Mouse (Mus musculus): ENCODE data around the gene Dgat2. TPM values are rescaled to one million over a fixed set of nuclear protein-coding genes. Genes with fewer than 3 reads are reported as not detected.
A peak's percentile ranks its signal among the peaks of the same experiment; 100 is the strongest.

The Dgat2 gene
- polyA plus RNA-seq, 1 experiment from 2014 or later, result 14.1 TPM

DNA sequence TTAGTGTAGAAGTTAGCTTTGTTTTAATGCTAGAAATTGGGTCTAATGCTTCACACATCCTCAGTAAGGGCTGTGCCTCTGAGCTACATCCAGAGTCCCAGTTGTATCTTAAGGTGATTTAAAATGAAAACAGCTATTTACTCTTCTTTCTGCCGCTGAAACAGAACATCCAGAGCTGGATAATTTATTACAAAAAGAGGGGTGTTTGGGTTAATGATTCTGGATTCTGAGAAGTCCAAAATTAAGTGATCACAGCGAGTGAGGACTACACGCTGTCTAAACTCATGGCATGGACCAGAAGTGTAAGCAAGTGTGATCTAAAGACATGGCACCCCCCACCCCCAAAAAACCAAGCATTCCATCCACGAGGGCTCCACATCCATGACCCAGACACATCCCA, 11.4 kb upstream of the Dgat2 start:
- no peaks in the 10 kb centered on the region for H3K4me1 ChIP-seq (replicated peaks)
- H3K4me3 ChIP-seq (replicated peaks), result no peak overlapping the region
- H3K36me3 ChIP-seq, result no peaks in the 10 kb centered on the region
- ATAC-seq (ENCODE audit: insufficient number of reproducible peaks, insufficient read depth, low FRiP score, low TSS enrichment, low read depth), result no peak
- H3K9me3 ChIP-seq, result no peaks in the 10 kb centered on the region
- H3K27ac ChIP-seq, result no peak overlapping the region
- H3K9ac ChIP-seq (replicated peaks), result no peak overlapping the region
- no peak overlapping the region for H3K4me2 ChIP-seq
- 85% methylated on average over 4 of the region's 4 CpGs for WGBS
- no peaks in the 10 kb centered on the region for H3K27me3 ChIP-seq

DNA sequence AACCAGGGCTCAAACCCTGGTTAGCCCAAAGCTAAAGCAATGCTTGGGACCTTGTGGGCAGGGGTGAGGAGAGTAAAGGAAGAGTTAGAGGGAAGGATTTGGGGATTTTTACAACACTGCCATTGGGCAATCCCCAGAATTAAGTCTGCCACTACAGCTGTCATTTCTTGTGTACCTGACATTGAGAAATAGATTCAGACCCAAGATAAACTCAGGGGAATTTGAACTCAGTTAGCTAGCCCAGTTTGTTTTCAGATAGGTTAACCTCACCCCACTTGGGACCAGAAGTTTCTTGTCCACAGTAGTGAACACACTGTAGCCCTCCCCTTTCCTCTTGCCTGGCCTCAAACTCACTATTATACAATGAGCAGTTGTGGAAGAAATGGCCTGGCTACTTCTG, 8.9 kb upstream of the Dgat2 start:
- Histone ChIP-seq H3K4me1 (replicated peaks) (no peaks in the 10 kb centered on the region), H3K4me2 (no peak overlapping the region)
- no peak for ATAC-seq (ENCODE audit: insufficient number of reproducible peaks, insufficient read depth, low FRiP score, low TSS enrichment, low read depth)

GRCm38 (mm10) chr7:99189885-99190284, 7.4 kb upstream of the Dgat2 start:
- Histone ChIP-seq H3K4me3 (replicated peaks) (no peak overlapping the region), H3K27me3 (no peaks in the 10 kb centered on the region), H3K27ac (no peak overlapping the region), H3K4me1 (replicated peaks) (no peaks in the 10 kb centered on the region), H3K9me3 (no peaks in the 10 kb centered on the region), H3K4me2 (no peak overlapping the region), H3K36me3 (no peaks in the 10 kb centered on the region), H3K9ac (replicated peaks) (no peak overlapping the region)
- no peak for ATAC-seq (ENCODE audit: insufficient number of reproducible peaks, insufficient read depth, low FRiP score, low TSS enrichment, low read depth)
- 78% methylated on average over 5 of the region's 5 CpGs for WGBS

More for the DNA sequence above, 8.9 kb upstream of the Dgat2 start:
- Histone ChIP-seq H3K9ac (replicated peaks) (no peak overlapping the region), H3K4me3 (replicated peaks) (no peak overlapping the region), H3K27me3 (no peaks in the 10 kb centered on the region), H3K36me3 (no peaks in the 10 kb centered on the region), H3K27ac (no peak overlapping the region), H3K9me3 (no peaks in the 10 kb centered on the region)

GRCm38 (mm10) chr7:99188630-99189029, 6.1 kb upstream of the Dgat2 start:
- Histone ChIP-seq H3K9ac (replicated peaks) (no peak overlapping the region), H3K36me3 (no peaks in the 10 kb centered on the region), H3K27ac (no peak overlapping the region), H3K4me2 (no peak overlapping the region), H3K4me1 (replicated peaks) (0 out of 2 replicates have a peak, but pooled peaks cover 1% of the 10 kb centered on the region), H3K4me3 (replicated peaks) (no peak overlapping the region), H3K27me3 (0 out of 2 replicates have a peak, but pooled peaks cover 8% of the 10 kb centered on the region), H3K9me3 (no peaks in the 10 kb centered on the region)
- ATAC-seq (ENCODE audit: insufficient number of reproducible peaks, insufficient read depth, low FRiP score, low TSS enrichment, low read depth), result no peak
- WGBS, result 80% methylated on average over 6 of the region's 6 CpGs

- no peaks in the 10 kb centered on the region for H3K9me3 ChIP-seq
- no peak overlapping the region for H3K4me3 ChIP-seq (replicated peaks)
- H3K9ac ChIP-seq (replicated peaks), result no peak overlapping the region
- H3K36me3 ChIP-seq, result no peaks in the 10 kb centered on the region
- H3K4me2 ChIP-seq, result no peak overlapping the region
- 82% methylated on average over 5 of the region's 5 CpGs for WGBS
- H3K27me3 ChIP-seq, result 0 out of 2 replicates have a peak, but pooled peaks cover 11% of the 10 kb centered on the region
- no peak for ATAC-seq (ENCODE audit: insufficient number of reproducible peaks, insufficient read depth, low FRiP score, low TSS enrichment, low read depth)
- peaks cover 5% of the 10 kb centered on the region; the same call in 1 of the 2 replicates for H3K4me1 ChIP-seq (replicated peaks)
- H3K27ac ChIP-seq, result no peak overlapping the region
These were observed 4.9 kb upstream of the Dgat2 start for GRCm38 (mm10) chr7:99187451-99187850.

DNA sequence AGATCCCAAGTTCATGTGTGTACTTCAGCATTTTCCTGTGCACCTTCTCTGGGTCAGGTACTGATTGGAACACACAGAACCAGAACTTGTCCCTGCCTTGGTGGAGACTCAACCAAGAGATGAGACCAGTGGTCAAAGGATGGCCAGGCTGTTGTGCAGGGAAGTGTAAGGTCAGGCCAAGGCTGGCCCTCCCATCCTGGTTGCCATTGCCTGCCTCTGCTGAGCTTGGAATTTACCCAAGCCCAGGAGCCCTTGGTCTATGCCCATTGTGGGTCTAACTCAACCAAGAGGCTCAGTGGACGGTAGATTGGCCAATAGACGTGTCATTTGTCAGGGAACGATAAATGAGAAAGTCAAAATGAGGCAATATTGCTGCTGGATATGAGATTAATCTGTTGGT, 2.9 kb upstream of the Dgat2 start:
- Histone ChIP-seq H3K9me3 (no peaks in the 10 kb centered on the region), H3K4me3 (replicated peaks) (no peak overlapping the region), H3K27me3 (peaks cover 20% of the 10 kb centered on the region; the same call in 1 of the 2 replicates), H3K4me2 (no peak overlapping the region), H3K4me1 (replicated peaks) (peaks cover 13% of the 10 kb centered on the region), H3K27ac (no peak overlapping the region), H3K9ac (replicated peaks) (no peak overlapping the region), H3K36me3 (no peaks in the 10 kb centered on the region)
- no peak for ATAC-seq (ENCODE audit: insufficient number of reproducible peaks, insufficient read depth, low FRiP score, low TSS enrichment, low read depth)
- WGBS, result 95% methylated on average over 3 of the region's 3 CpGs

- Histone ChIP-seq H3K27me3 (peaks cover 20% of the 10 kb centered on the region; the same call in 1 of the 2 replicates), H3K36me3 (no peaks in the 10 kb centered on the region), H3K4me1 (replicated peaks) (peaks cover 13% of the 10 kb centered on the region), H3K4me3 (replicated peaks) (no peak overlapping the region), H3K27ac (no peak overlapping the region), H3K4me2 (no peak overlapping the region), H3K9ac (replicated peaks) (no peak overlapping the region), H3K9me3 (no peaks in the 10 kb centered on the region)
- ATAC-seq (ENCODE audit: insufficient number of reproducible peaks, insufficient read depth, low FRiP score, low TSS enrichment, low read depth), result no peak
- WGBS, result 72% methylated on average over 6 of the region's 6 CpGs
These were observed 1.2 kb upstream of the Dgat2 start for GRCm38 (mm10) chr7:99183751-99184150.

DNA sequence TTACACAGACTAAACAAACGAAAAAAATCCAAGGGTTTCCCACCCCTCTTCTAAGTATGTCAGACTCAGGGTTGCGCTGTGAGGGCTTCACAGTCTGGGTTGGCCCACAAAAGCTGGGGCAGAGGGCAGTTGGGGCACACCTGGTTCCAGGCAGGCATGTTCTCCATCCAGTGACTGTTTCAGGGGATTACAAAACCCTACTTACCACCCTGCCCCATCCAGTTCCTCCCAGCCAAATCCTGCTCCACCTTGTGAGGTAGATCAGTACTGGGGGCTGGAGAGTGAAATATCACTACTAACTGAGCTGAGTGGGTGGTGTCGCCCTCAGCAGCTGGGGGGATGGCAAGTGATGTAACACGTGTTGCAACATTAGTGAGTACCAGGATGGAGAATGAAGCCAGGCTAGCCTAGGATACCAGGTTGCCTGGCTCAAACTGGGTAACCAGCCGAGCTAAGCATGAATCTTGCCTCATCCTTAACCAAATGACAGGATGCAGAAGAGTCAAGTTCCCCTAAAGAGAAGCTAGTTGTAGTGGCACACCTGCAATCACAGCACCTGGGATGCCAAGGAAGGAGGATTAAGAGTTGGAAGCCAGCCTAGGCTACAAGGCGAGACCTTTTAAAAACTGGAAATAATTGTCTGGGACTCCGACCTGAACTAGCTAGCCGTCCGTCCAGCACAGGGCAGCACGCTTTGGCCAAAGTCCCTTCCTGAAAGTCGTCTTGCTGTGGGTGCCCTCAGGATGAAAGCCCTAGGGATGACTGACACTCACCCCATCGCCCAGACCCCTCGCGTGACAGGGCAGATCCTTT, 694 bp downstream of the Dgat2 start:
- no peak overlapping the region for H3K27ac ChIP-seq
- H3K9ac ChIP-seq (replicated peaks), result peak overlapping the region; percentile 75
- peak overlapping the region; percentile 60 for H3K4me3 ChIP-seq (replicated peaks)
- 20% methylated on average over 14 of the region's 14 CpGs for WGBS
- H3K4me1 ChIP-seq (replicated peaks), result peaks cover 13% of the 10 kb centered on the region
- H3K36me3 ChIP-seq, result no peaks in the 10 kb centered on the region
- no peaks in the 10 kb centered on the region for H3K9me3 ChIP-seq
- peak overlapping the region; percentile 93 for H3K4me2 ChIP-seq
- H3K27me3 ChIP-seq, result peaks cover 20% of the 10 kb centered on the region; the same call in 1 of the 2 replicates
- ATAC-seq (ENCODE audit: insufficient number of reproducible peaks, insufficient read depth, low FRiP score, low TSS enrichment, low read depth), result no peak

GRCm38 (mm10) chr7:99180162-99180561, 2.4 kb downstream of the Dgat2 start:
- Histone ChIP-seq H3K4me3 (replicated peaks) (no peak overlapping the region), H3K4me1 (replicated peaks) (peaks cover 13% of the 10 kb centered on the region), H3K36me3 (no peaks in the 10 kb centered on the region), H3K27me3 (peaks cover 20% of the 10 kb centered on the region; the same call in 1 of the 2 replicates), H3K27ac (no peak overlapping the region), H3K4me2 (no peak overlapping the region), H3K9me3 (no peaks in the 10 kb centered on the region), H3K9ac (replicated peaks) (no peak overlapping the region)
- no peak for ATAC-seq (ENCODE audit: insufficient number of reproducible peaks, insufficient read depth, low FRiP score, low TSS enrichment, low read depth)
- WGBS, result 95% methylated on average over 1 of the region's 1 CpGs

- Histone ChIP-seq H3K4me3 (replicated peaks) (no peak overlapping the region), H3K4me2 (no peak overlapping the region), H3K36me3 (no peaks in the 10 kb centered on the region), H3K27ac (no peak overlapping the region), H3K9me3 (no peaks in the 10 kb centered on the region), H3K9ac (replicated peaks) (no peak overlapping the region), H3K27me3 (peaks cover 19% of the 10 kb centered on the region; the same call in 1 of the 2 replicates), H3K4me1 (replicated peaks) (peaks cover 13% of the 10 kb centered on the region)
- WGBS, result 87% methylated on average over 9 of the region's 9 CpGs
- no peak for ATAC-seq (ENCODE audit: insufficient number of reproducible peaks, insufficient read depth, low FRiP score, low TSS enrichment, low read depth)
These were observed 3.2 kb downstream of the Dgat2 start for GRCm38 (mm10) chr7:99179271-99179670.

GRCm38 (mm10) chr7:99177386-99177785, 5.1 kb downstream of the Dgat2 start:
- Histone ChIP-seq H3K9me3 (no peaks in the 10 kb centered on the region), H3K36me3 (no peaks in the 10 kb centered on the region), H3K4me1 (replicated peaks) (peaks cover 8% of the 10 kb centered on the region), H3K4me2 (no peak overlapping the region), H3K9ac (replicated peaks) (no peak overlapping the region), H3K27ac (no peak overlapping the region), H3K27me3 (peaks cover 9% of the 10 kb centered on the region; the same call in 1 of the 2 replicates), H3K4me3 (replicated peaks) (no peak overlapping the region)
- whole genome bisulfite sequencing, result 80% methylated on average over 5 of the region's 5 CpGs
- no peak for ATAC-seq (ENCODE audit: insufficient number of reproducible peaks, insufficient read depth, low FRiP score, low TSS enrichment, low read depth)

Data from limb, embryonic 12.5 days (tissue).